In genomic region chr14:16574925-16575721, GRCm38 (mm10) we compare ENCODE assay signal across 8 mouse cellular contexts.
DNase-seq lines count a peak whose midpoint lies in the region; ATAC-seq and TF ChIP-seq lines count a peak whose summit lies in the region.

No protein-coding gene starts in this region.

- H3K4me3 ChIP-seq in forebrain, embryonic 10.5 days, result peak overlapping the region; percentile 63
- H3K4me3 ChIP-seq in heart, embryonic 11.5 days (ENCODE audit: low read depth, low read length), result peak overlapping the region; percentile 60
- H3K4me3 ChIP-seq in kidney, embryonic 14.5 days (ENCODE audit: low read length), result peak overlapping the region; percentile 66
- peak overlapping the region; percentile 60 for H3K4me3 ChIP-seq in limb, embryonic 14.5 days (replicated peaks; ENCODE audit: low read length)
- H3K4me3 ChIP-seq in midbrain, embryonic 14.5 days (replicated peaks; ENCODE audit: low read depth, low read length), result peak overlapping the region; percentile 60
- peak overlapping the region; percentile 54 for H3K4me3 ChIP-seq in stomach, embryonic 15.5 days (replicated peaks)

- peak overlapping the region; percentile 73 for H3K4me2 ChIP-seq in heart, embryonic 11.5 days
- H3K4me2 ChIP-seq in kidney, embryonic 14.5 days (replicated peaks; ENCODE audit: low read depth, low read length), result peak overlapping the region; percentile 40
- H3K4me2 ChIP-seq in limb, embryonic 14.5 days (replicated peaks; ENCODE audit: low read depth, low read length, severe bottlenecking), result peak overlapping the region; percentile 86
- H3K4me2 ChIP-seq in midbrain, embryonic 14.5 days (ENCODE audit: low read length), result peak overlapping the region; percentile 98
- H3K4me2 ChIP-seq in stomach, embryonic 15.5 days, result peak overlapping the region; percentile 74

- H3K27me3 ChIP-seq in forebrain, embryonic 10.5 days (ENCODE audit: poor library complexity, severe bottlenecking), result peaks cover 35% of the 10 kb centered on the region
- no peaks in the 10 kb centered on the region for H3K27me3 ChIP-seq in heart, embryonic 11.5 days (ENCODE audit: control insufficient read depth, insufficient read depth, low read length)
- H3K27me3 ChIP-seq in kidney, embryonic 14.5 days (ENCODE audit: control insufficient read depth, insufficient read depth, low read length), result no peaks in the 10 kb centered on the region
- H3K27me3 ChIP-seq in limb, embryonic 14.5 days (ENCODE audit: control insufficient read depth, insufficient read depth, low read length), result no peaks in the 10 kb centered on the region
- peaks cover 12% of the 10 kb centered on the region; the same call in 1 of the 2 replicates for H3K27me3 ChIP-seq in midbrain, embryonic 14.5 days (ENCODE audit: control insufficient read depth, insufficient read depth, low read length)
- no peaks in the 10 kb centered on the region for H3K27me3 ChIP-seq in stomach, embryonic 15.5 days (replicated peaks)

- H3K27ac ChIP-seq in forebrain, embryonic 10.5 days, result peak overlapping the region; percentile 89
- H3K27ac ChIP-seq in heart, embryonic 11.5 days (ENCODE audit: low read depth, low read length), result peak overlapping the region; percentile 94
- peak overlapping the region; percentile 96 for H3K27ac ChIP-seq in kidney, embryonic 14.5 days (ENCODE audit: low read depth, low read length)
- peak overlapping the region; percentile 89 for H3K27ac ChIP-seq in limb, embryonic 14.5 days (replicated peaks; ENCODE audit: low read depth, low read length)
- no peak overlapping the region; the same call in 1 of the 2 replicates for H3K27ac ChIP-seq in midbrain, embryonic 14.5 days (replicated peaks; ENCODE audit: low read depth, low read length)
- H3K27ac ChIP-seq in stomach, embryonic 15.5 days, result peak overlapping the region; percentile 90

- peaks cover 48% of the 10 kb centered on the region for H3K4me1 ChIP-seq in forebrain, embryonic 10.5 days
- peaks cover 10% of the 10 kb centered on the region for H3K4me1 ChIP-seq in heart, embryonic 11.5 days (ENCODE audit: control insufficient read depth, insufficient read depth, low read length)
- H3K4me1 ChIP-seq in kidney, embryonic 14.5 days (ENCODE audit: control insufficient read depth, insufficient read depth, low read length), result peaks cover 5% of the 10 kb centered on the region; the same call in 1 of the 2 replicates
- peaks cover 15% of the 10 kb centered on the region; the same call in 1 of the 2 replicates for H3K4me1 ChIP-seq in limb, embryonic 14.5 days (ENCODE audit: control insufficient read depth, insufficient read depth, low read length)
- H3K4me1 ChIP-seq in midbrain, embryonic 14.5 days (ENCODE audit: control insufficient read depth, insufficient read depth, low read length), result peaks cover 5% of the 10 kb centered on the region; the same call in 1 of the 2 replicates
- H3K4me1 ChIP-seq in stomach, embryonic 15.5 days, result no peaks in the 10 kb centered on the region; the same call in 1 of the 2 replicates

- under 1% methylated on average over 52 of the region's 52 CpGs for WGBS in forebrain, embryonic 10.5 days
- WGBS in heart, embryonic 11.5 days (ENCODE audit: insufficient replicate concordance), result under 1% methylated on average over 52 of the region's 52 CpGs
- under 1% methylated on average over 52 of the region's 52 CpGs for WGBS in kidney, embryonic 14.5 days
- WGBS in limb, embryonic 14.5 days, result under 1% methylated on average over 52 of the region's 52 CpGs
- WGBS in midbrain, embryonic 14.5 days, result under 1% methylated on average over 52 of the region's 52 CpGs
- under 1% methylated on average over 52 of the region's 52 CpGs for WGBS in stomach, embryonic 15.5 days

- no peaks in the 10 kb centered on the region for H3K36me3 ChIP-seq in forebrain, embryonic 10.5 days (replicated peaks)
- H3K36me3 ChIP-seq in heart, embryonic 11.5 days (ENCODE audit: control insufficient read depth, insufficient read depth, low read length), result no peaks in the 10 kb centered on the region
- H3K36me3 ChIP-seq in kidney, embryonic 14.5 days (ENCODE audit: control insufficient read depth, insufficient read depth, low read length), result no peaks in the 10 kb centered on the region
- H3K36me3 ChIP-seq in limb, embryonic 14.5 days (ENCODE audit: control insufficient read depth, insufficient read depth, low read length), result no peaks in the 10 kb centered on the region
- no peaks in the 10 kb centered on the region for H3K36me3 ChIP-seq in midbrain, embryonic 14.5 days (ENCODE audit: control insufficient read depth, insufficient read depth, low read length)
- no peaks in the 10 kb centered on the region for H3K36me3 ChIP-seq in stomach, embryonic 15.5 days

- peak; percentile 4 to 8 for DNase-seq in thymus, adult 18-20 months
- no peak for DNase-seq in thymus, postnatal 14 days
- DNase-seq in forebrain, embryonic 10.5 days (ENCODE audit: extremely low spot score, low spot score), result peak; percentile 86
- peak; percentile 89 for DNase-seq in limb, embryonic 14.5 days (ENCODE audit: low spot score)
- DNase-seq in midbrain, embryonic 14.5 days, result peak; percentile 87

- 0 out of 2 replicates have a peak, but pooled peaks have one; percentile 66 for TF ChIP-seq POLR2A in limb, embryonic 14.5 days (IDR thresholded peaks at IDR 0.05; ENCODE audit: borderline replicate concordance, extremely low read depth, insufficient read depth, insufficient read length)

- no peaks in the 10 kb centered on the region for H3K9me3 ChIP-seq in forebrain, embryonic 10.5 days
- H3K9me3 ChIP-seq in heart, embryonic 11.5 days (replicated peaks; ENCODE audit: control insufficient read depth, low read length), result no peaks in the 10 kb centered on the region
- H3K9me3 ChIP-seq in kidney, embryonic 14.5 days (ENCODE audit: control insufficient read depth, low read length), result no peaks in the 10 kb centered on the region
- no peaks in the 10 kb centered on the region for H3K9me3 ChIP-seq in limb, embryonic 14.5 days (ENCODE audit: control insufficient read depth, low read length)
- H3K9me3 ChIP-seq in midbrain, embryonic 14.5 days (ENCODE audit: control insufficient read depth, low read length), result no peaks in the 10 kb centered on the region
- no peaks in the 10 kb centered on the region for H3K9me3 ChIP-seq in stomach, embryonic 15.5 days

- H3K9ac ChIP-seq in heart, embryonic 11.5 days (ENCODE audit: low read depth, low read length), result peak overlapping the region; percentile 85
- H3K9ac ChIP-seq in kidney, embryonic 14.5 days (ENCODE audit: low read depth, low read length), result peak overlapping the region; percentile 57
- peak overlapping the region; percentile 66 for H3K9ac ChIP-seq in limb, embryonic 14.5 days (ENCODE audit: low read depth, low read length, severe bottlenecking)
- peak overlapping the region; percentile 17 for H3K9ac ChIP-seq in midbrain, embryonic 14.5 days (replicated peaks; ENCODE audit: low read length)
- peak overlapping the region; percentile 27 for H3K9ac ChIP-seq in stomach, embryonic 15.5 days

- peak; percentile 84 for ATAC-seq in heart, embryonic 11.5 days (replicated peaks; ENCODE audit: insufficient number of reproducible peaks, low FRiP score, low TSS enrichment)
- ATAC-seq in kidney, embryonic 14.5 days (ENCODE audit: low FRiP score, low TSS enrichment), result peak; percentile 94
- peak; percentile 90 for ATAC-seq in limb, embryonic 14.5 days (ENCODE audit: low FRiP score, low read depth)
- peak; percentile 88 for ATAC-seq in midbrain, embryonic 14.5 days (ENCODE audit: low FRiP score, low TSS enrichment)
- peak; percentile 90 for ATAC-seq in stomach, embryonic 15.5 days (ENCODE audit: insufficient read depth, low FRiP score, low read depth)

Comparison
In these comparisons a context has a peak if more than half of its experiments do, and no peak if none do; other contexts are left out.
1. H3K4me2 ChIP-seq: peak in every context shown above with its lines; median percentile 98 in midbrain, embryonic 14.5 days; 86 in limb, embryonic 14.5 days; 74 in stomach, embryonic 15.5 days; 73 in heart, embryonic 11.5 days; 40 in kidney, embryonic 14.5 days.
2. H3K9ac ChIP-seq: peak in every context shown above with its lines; median percentile 85 in heart, embryonic 11.5 days; 66 in limb, embryonic 14.5 days; 57 in kidney, embryonic 14.5 days; 27 in stomach, embryonic 15.5 days; 17 in midbrain, embryonic 14.5 days.